Mouse (Mus musculus) MEL (cell line): ENCODE data around the gene Fbxo4. TPM values are rescaled to one million over a fixed set of nuclear protein-coding genes. Genes with fewer than 3 reads are reported as not detected.
A peak's percentile ranks its signal among the peaks of the same experiment; 100 is the strongest.

ENCODE experiments used
- DNase-seq: peaks from one replicate; pipeline ENCODE4 v3.0.0; 2011; ENCODE audit warnings: low read depth, low spot score
- H3K27ac ChIP-seq: 2 replicates; pipeline ENCODE4 v1.5.1; 2012; ENCODE audit warnings: low read depth, mild to moderate bottlenecking, control low read depth, low read length, moderate library complexity; ENCODE audit not compliant: control insufficient read depth
- H3K27me3 ChIP-seq, 2 experiments: fragments of 150-350 bp in 1 of 2; sonication (generic) in 1 of 2; 2 replicates each; pipeline ENCODE4 v1.6.1; 2012; ENCODE audit warnings: low read length in 2 of 2, mild to moderate bottlenecking in 2 of 2, improper control_type of control experiment in 1 of 2, moderate library complexity in 1 of 2; ENCODE audit not compliant: insufficient read depth in 2 of 2, control insufficient read depth in 1 of 2
- H3K36me3 ChIP-seq, 2 experiments: 2 replicates each; pipeline ENCODE4 v1.6.1; 2012 to 2014; ENCODE audit warnings: low read length in 2 of 2, improper control_type of control experiment in 1 of 2, inconsistent platforms in 1 of 2, mild to moderate bottlenecking in 1 of 2; ENCODE audit not compliant: insufficient read depth in 2 of 2, control insufficient read depth in 1 of 2
- H3K4me1 ChIP-seq, 2 experiments: fragments of 150-350 bp in 1 of 2; sonication (generic) in 1 of 2; 2 replicates each; pipeline ENCODE4 v1.6.1; 2012; ENCODE audit warnings: low read length in 2 of 2, improper control_type of control experiment in 1 of 2, mild to moderate bottlenecking in 1 of 2; ENCODE audit not compliant: insufficient read depth in 2 of 2, control insufficient read depth in 1 of 2
- H3K4me3 ChIP-seq, 2 experiments: fragments of 150-350 bp in 1 of 2; sonication (generic) in 1 of 2; 2 replicates each; pipeline ENCODE4 v1.5.1; 2012; ENCODE audit warnings: low read depth in 2 of 2, low read length in 2 of 2, mild to moderate bottlenecking in 2 of 2, moderate library complexity in 2 of 2, control low read depth in 1 of 2, improper control_type of control experiment in 1 of 2; ENCODE audit not compliant: control insufficient read depth in 1 of 2, insufficient read depth in 1 of 2
- H3K79me2 ChIP-seq: 2 replicates; pipeline ENCODE4 v1.6.1; 2012; ENCODE audit warnings: mild to moderate bottlenecking, low read length, moderate library complexity; ENCODE audit not compliant: control insufficient read depth, poor library complexity, insufficient read depth
- H3K9ac ChIP-seq: 2 replicates; pipeline ENCODE4 v1.6.1; 2012; ENCODE audit warnings: low read depth, mild to moderate bottlenecking, control low read depth, low read length, moderate library complexity; ENCODE audit not compliant: control insufficient read depth, poor library complexity, severe bottlenecking
- H3K9me3 ChIP-seq: fragments of 150-350 bp; sonication (generic); replicated peaks from 2 replicates; pipeline ENCODE4 v1.6.1; 2012; ENCODE audit warnings: mild to moderate bottlenecking, low read length, improper control_type of control experiment, moderate library complexity; ENCODE audit not compliant: insufficient read depth
- BHLHE40 ChIP-seq: IDR thresholded peaks from 2 replicates; pipeline ENCODE4 v1.6.1; 2012; ENCODE audit warnings: low read depth, mild to moderate bottlenecking, inconsistent platforms, low read length, improper control_type of control experiment, borderline replicate concordance
- CHD1 ChIP-seq: IDR thresholded peaks from 2 replicates; pipeline ENCODE4 v1.6.1; 2012; ENCODE audit warnings: low read depth, mild to moderate bottlenecking, inconsistent platforms, low read length, improper control_type of control experiment
- CHD2 ChIP-seq: IDR thresholded peaks from 2 replicates; pipeline ENCODE4 v1.6.1; 2011; ENCODE audit warnings: low read length, improper control_type of control experiment
- CTCF ChIP-seq, 3 experiments: IDR thresholded peaks in 2 of 3; conservative IDR thresholded peaks in 1 of 3; 2 replicates each; pipeline ENCODE4 v1.5.1; 2011 to 2012; ENCODE audit warnings: low read length in 3 of 3, low read depth in 2 of 3, mild to moderate bottlenecking in 2 of 3, improper control_type of control experiment in 1 of 3, inconsistent platforms in 1 of 3, mixed read lengths in 1 of 3, moderate library complexity in 1 of 3; ENCODE audit not compliant: control insufficient read depth in 1 of 3, insufficient read depth in 1 of 3, poor library complexity in 1 of 3, severe bottlenecking in 1 of 3
- E2F4 ChIP-seq: IDR thresholded peaks from 2 replicates; pipeline ENCODE4 v1.6.1; 2011; ENCODE audit warnings: low read depth, low read length, improper control_type of control experiment, borderline replicate concordance
- ELF1 ChIP-seq: IDR thresholded peaks from 2 replicates; pipeline ENCODE4 v1.6.1; 2014; ENCODE audit warnings: low read depth, mild to moderate bottlenecking, inconsistent platforms, low read length, improper control_type of control experiment, moderate library complexity
- EP300 ChIP-seq, 2 experiments: IDR thresholded peaks; 2 replicates each; pipeline ENCODE4 v1.6.1; 2011; ENCODE audit warnings: improper control_type of control experiment in 2 of 2, low read length in 2 of 2, low read depth in 1 of 2, mild to moderate bottlenecking in 1 of 2
- ETS1 ChIP-seq: IDR thresholded peaks from 2 replicates; pipeline ENCODE4 v1.6.1; 2012; ENCODE audit warnings: low read depth, mild to moderate bottlenecking, inconsistent platforms, low read length, improper control_type of control experiment, moderate library complexity
- GABPA ChIP-seq: IDR thresholded peaks from 2 replicates; pipeline ENCODE4 v1.6.1; 2012; ENCODE audit warnings: low read depth, mild to moderate bottlenecking, inconsistent platforms, low read length, improper control_type of control experiment, moderate library complexity
- GATA1 ChIP-seq: IDR thresholded peaks from 2 replicates; pipeline ENCODE4 v1.6.1; 2011; ENCODE audit warnings: low read depth, low read length, improper control_type of control experiment
- HCFC1 ChIP-seq: IDR thresholded peaks from 2 replicates; pipeline ENCODE4 v1.6.1; 2012; ENCODE audit warnings: low read depth, mild to moderate bottlenecking, inconsistent platforms, low read length, improper control_type of control experiment, moderate library complexity
- JUND ChIP-seq: IDR thresholded peaks from 2 replicates; pipeline ENCODE4 v1.6.1; 2011; ENCODE audit warnings: low read depth, mild to moderate bottlenecking, improper control_type of control experiment, low read length
- KAT2A ChIP-seq: conservative IDR thresholded peaks from 2 replicates; pipeline ENCODE4 v1.6.1; 2012; ENCODE audit warnings: low read depth, low read length, improper control_type of control experiment, inconsistent platforms
- MAFK ChIP-seq: IDR thresholded peaks from 2 replicates; pipeline ENCODE4 v1.6.1; 2011; ENCODE audit warnings: low read depth, mild to moderate bottlenecking, low read length, improper control_type of control experiment, borderline replicate concordance
- MAX ChIP-seq: IDR thresholded peaks from 2 replicates; pipeline ENCODE4 v1.6.1; 2011; ENCODE audit warnings: low read length, improper control_type of control experiment
- MAZ ChIP-seq: IDR thresholded peaks from 2 replicates; pipeline ENCODE4 v1.6.1; 2012; ENCODE audit warnings: low read depth, mild to moderate bottlenecking, inconsistent platforms, low read length, improper control_type of control experiment
- MXI1 ChIP-seq: IDR thresholded peaks from 2 replicates; pipeline ENCODE4 v1.6.1; 2011; ENCODE audit warnings: mild to moderate bottlenecking, low read depth, low read length, improper control_type of control experiment
- MYB ChIP-seq: IDR thresholded peaks from 2 replicates; pipeline ENCODE4 v1.6.1; 2011; ENCODE audit warnings: mild to moderate bottlenecking, low read depth, low read length, improper control_type of control experiment
- MYC ChIP-seq: IDR thresholded peaks from 2 replicates; pipeline ENCODE4 v1.6.1; 2011; ENCODE audit warnings: low read depth, mild to moderate bottlenecking, low read length, improper control_type of control experiment, moderate library complexity
- NRF1 ChIP-seq: IDR thresholded peaks from 2 replicates; pipeline ENCODE4 v1.6.1; 2014; ENCODE audit warnings: low read depth, mild to moderate bottlenecking, inconsistent platforms, low read length, improper control_type of control experiment, moderate library complexity; ENCODE audit not compliant: poor library complexity, insufficient read depth, severe bottlenecking
- POLR2A ChIP-seq, 2 experiments: IDR thresholded peaks; 2 replicates each; pipeline ENCODE4 v1.6.1; 2011 to 2012; ENCODE audit warnings: low read length in 2 of 2, mild to moderate bottlenecking in 2 of 2, control low read depth in 1 of 2, improper control_type of control experiment in 1 of 2, low read depth in 1 of 2, moderate library complexity in 1 of 2; ENCODE audit not compliant: control insufficient read depth in 1 of 2, insufficient read depth in 1 of 2, poor library complexity in 1 of 2
- POLR2AphosphoS2 ChIP-seq: IDR thresholded peaks from 2 replicates; pipeline ENCODE4 v1.6.1; 2011; ENCODE audit warnings: low read length, improper control_type of control experiment
- POLR2AphosphoS5 ChIP-seq: IDR thresholded peaks from 2 replicates; pipeline ENCODE4 v1.6.1; 2012; ENCODE audit warnings: low read depth, borderline replicate concordance, mild to moderate bottlenecking, inconsistent platforms, low read length, moderate library complexity, mixed read lengths
- RAD21 ChIP-seq: IDR thresholded peaks from 2 replicates; pipeline ENCODE4 v1.6.1; 2011; ENCODE audit warnings: mild to moderate bottlenecking, low read depth, low read length, improper control_type of control experiment
- RCOR1 ChIP-seq: IDR thresholded peaks from 2 replicates; pipeline ENCODE4 v1.6.1; 2012; ENCODE audit warnings: low read depth, mild to moderate bottlenecking, inconsistent platforms, low read length, improper control_type of control experiment
- SIN3A ChIP-seq: IDR thresholded peaks from 2 replicates; pipeline ENCODE4 v1.6.1; 2012; ENCODE audit warnings: low read length, improper control_type of control experiment, inconsistent platforms
- SMC3 ChIP-seq: IDR thresholded peaks from 2 replicates; pipeline ENCODE4 v1.6.1; 2011; ENCODE audit warnings: low read depth, low read length, improper control_type of control experiment
- TBP ChIP-seq: IDR thresholded peaks from 2 replicates; pipeline ENCODE4 v1.8.0; 2011; ENCODE audit warnings: low read depth, low read length, improper control_type of control experiment
- TCF12 ChIP-seq: IDR thresholded peaks from 2 replicates; pipeline ENCODE4 v1.6.1; 2014; ENCODE audit warnings: low read depth, mild to moderate bottlenecking, inconsistent platforms, low read length, improper control_type of control experiment, moderate library complexity
- UBTF ChIP-seq: IDR thresholded peaks from 2 replicates; pipeline ENCODE4 v1.6.1; 2012; ENCODE audit warnings: low read depth, mild to moderate bottlenecking, inconsistent platforms, low read length, improper control_type of control experiment, moderate library complexity, borderline replicate concordance; ENCODE audit not compliant: insufficient read depth
- USF1 ChIP-seq: IDR thresholded peaks from 2 replicates; pipeline ENCODE4 v1.6.1; 2014; ENCODE audit warnings: low read depth, mild to moderate bottlenecking, inconsistent platforms, low read length, improper control_type of control experiment, moderate library complexity
- USF2 ChIP-seq, 2 experiments: IDR thresholded peaks; 2 replicates each; pipeline ENCODE4 v1.6.1; 2011 to 2012; ENCODE audit warnings: improper control_type of control experiment in 2 of 2, low read length in 2 of 2, borderline replicate concordance in 1 of 2, inconsistent platforms in 1 of 2, low read depth in 1 of 2, mild to moderate bottlenecking in 1 of 2; ENCODE audit not compliant: insufficient read depth in 1 of 2
- ZKSCAN1 ChIP-seq: IDR thresholded peaks from 2 replicates; pipeline ENCODE4 v1.6.1; 2012; ENCODE audit warnings: low read depth, mild to moderate bottlenecking, inconsistent platforms, low read length, improper control_type of control experiment, moderate library complexity
- ZMIZ1 ChIP-seq: IDR thresholded peaks from 2 replicates; pipeline ENCODE4 v1.6.1; 2012; ENCODE audit warnings: low read depth, mild to moderate bottlenecking, inconsistent platforms, low read length, improper control_type of control experiment, moderate library complexity
- ZNF384 ChIP-seq: IDR thresholded peaks from 2 replicates; pipeline ENCODE4 v1.6.1; 2012; ENCODE audit warnings: low read depth, mild to moderate bottlenecking, inconsistent platforms, low read length, improper control_type of control experiment
- polyA plus RNA-seq, 2 experiments: library from polyadenylated mRNA; stranded (reverse) in 1 of 2; unstranded in 1 of 2; fragments of >175 nt in 1 of 2; fragments of >200 nt in 1 of 2; gene quantifications; 2 replicates each; pipeline versions ENCODE4 v1.2.1 to v1.2.4; 2012; ENCODE audit warnings: low replicate concordance in 2 of 2, low read depth in 1 of 2; ENCODE audit not compliant: insufficient read length in 2 of 2, insufficient read depth in 1 of 2, missing spikeins in 1 of 2
- total RNA-seq: library from RNA; depleted of rRNA; stranded (reverse); fragments of 300-350 nt; gene quantifications from 2 replicates; pipeline ENCODE4 v1.2.3, GENCODE M21; 2012; rRNA removed

Gene Fbxo4
- total RNA-seq: 5.9 and 8.0 TPM in 2 replicates
- 1 to 10 TPM in 1 of 2 experiments, not detected in 1; 7.4 TPM for polyA plus RNA-seq

DNA sequence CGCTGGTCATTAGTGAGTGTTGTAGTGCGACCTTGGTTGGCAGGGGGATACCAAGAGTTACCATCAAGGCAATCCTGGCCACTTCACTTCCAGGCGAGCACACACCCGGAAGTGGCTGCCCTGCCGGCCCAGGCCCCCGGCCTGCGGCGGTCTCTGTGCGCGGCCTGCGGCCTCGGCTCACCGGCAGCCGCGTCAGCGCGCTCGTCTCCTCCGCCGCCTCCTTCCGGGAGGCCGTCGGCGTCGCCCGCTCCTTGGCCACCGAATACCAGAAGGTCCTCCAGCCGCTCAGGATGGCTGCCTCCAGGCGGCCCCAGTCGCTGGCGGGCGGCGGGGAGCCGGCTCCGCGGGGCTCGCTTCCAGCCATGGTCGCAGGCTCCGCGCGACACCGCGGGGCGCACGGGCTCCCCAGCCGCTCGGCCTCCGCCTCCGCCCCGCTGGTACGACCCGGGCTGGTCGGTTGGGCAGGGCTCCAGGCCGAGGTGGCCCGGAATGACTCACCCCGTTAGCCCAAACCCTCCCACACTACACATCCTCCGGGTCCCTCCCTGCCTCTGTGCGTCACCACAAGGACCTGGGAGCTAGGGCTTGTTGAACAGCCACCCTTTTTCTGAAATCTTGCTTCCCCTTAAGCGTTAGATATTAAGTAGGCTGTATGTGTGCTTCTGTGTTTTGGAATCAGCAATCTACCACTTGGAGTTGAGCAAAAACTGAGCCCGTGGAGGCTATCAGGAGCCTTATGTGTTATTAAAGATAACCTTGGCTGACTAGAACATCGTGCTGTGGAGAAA lies at the start of gene Fbxo4:
Fbxo4 (minus strand) TSS at position 513 of the 788 bp plus-strand sequence.
- H3K27ac ChIP-seq: peak within 1 kb of the TSS; percentile 93
- TF ChIP-seq MXI1 (peak; percentile 12; the same call in 1 of the 2 replicates), ZNF384 (no peak), CTCF (IDR thresholded peaks at IDR 0.05 in 2 of 3, conservative IDR thresholded peaks at IDR 0.05 in 1 of 3; ENCODE audit: control insufficient read depth in 1 of 3, insufficient read depth in 1 of 3, low read depth in 2 of 3, low read length in 3 of 3, poor library complexity in 1 of 3, severe bottlenecking in 1 of 3) (no peak), POLR2A (IDR thresholded peaks at IDR 0.05; ENCODE audit: control insufficient read depth in 1 of 2, insufficient read depth in 1 of 2, low read depth in 1 of 2, low read length in 2 of 2, poor library complexity in 1 of 2) (peak; percentile 58 to 69; a peak in 3 of 4 replicates), CHD2 (no peak), USF1 (no peak), POLR2AphosphoS2 (peak; percentile 57), SIN3A (peak; percentile 45; the same call in 1 of the 2 replicates), ZKSCAN1 (no peak), UBTF (peak; percentile 97), SMC3 (no peak), EP300 (IDR thresholded peaks at IDR 0.05; ENCODE audit: low read depth in 1 of 2, low read length in 2 of 2) (0 out of 4 replicates have a peak, but pooled peaks of 1 of the 2 experiments have one; percentile 18), USF2 (IDR thresholded peaks at IDR 0.05; ENCODE audit: borderline replicate concordance in 1 of 2, insufficient read depth in 1 of 2, low read depth in 1 of 2, low read length in 2 of 2) (no peak), MAFK (no peak), GATA1 (0 out of 2 replicates have a peak, but pooled peaks have one; percentile 8), MYC (no peak), JUND (no peak), TBP (peak; percentile 46; the same call in 1 of the 2 replicates), TCF12 (no peak), MAZ (no peak; the same call in 1 of the 2 replicates), BHLHE40 (no peak), HCFC1 (peak; percentile 24; the same call in 1 of the 2 replicates), MYB (no peak), NRF1 (no peak), KAT2A (peak; percentile 7; the same call in 1 of the 2 replicates), POLR2AphosphoS5 (no peak), ETS1 (no peak), E2F4 (no peak), ZMIZ1 (no peak), RCOR1 (no peak), ELF1 (peak; percentile 88), GABPA (no peak), RAD21 (no peak), CHD1 (no peak), MAX (no peak)

More for the DNA sequence above, at the start of gene Fbxo4:
- H3K9me3 ChIP-seq: no peaks in the 10 kb centered on the region
- H3K9ac ChIP-seq: peak within 1 kb of the TSS; percentile 97
- peaks cover 3 to 4% of the 10 kb centered on the region in 2 experiments; a peak in 3 of 4 replicates for H3K4me1 ChIP-seq
- H3K4me3 ChIP-seq: peak within 1 kb of the TSS; percentile 92 to 97
- H3K27me3 ChIP-seq: no peaks in the 10 kb centered on the region
- peaks cover 2 to 20% of the 10 kb centered on the region in 2 experiments; a peak in 2 of 4 replicates for H3K36me3 ChIP-seq
- peaks cover 6% of the 10 kb centered on the region; the same call in 1 of the 2 replicates for H3K79me2 ChIP-seq
- peak; percentile 89 for DNase-seq
